Comparison of ENCODE assay signal across 22 mouse cellular contexts in genomic region chr9:72270146-72270545, GRCm38 (mm10). TPM values are rescaled to one million over a fixed set of nuclear protein-coding genes. Genes with fewer than 3 reads are reported as not detected.
DNase-seq lines count a peak whose midpoint lies in the region; ATAC-seq and TF ChIP-seq lines count a peak whose summit lies in the region.
"Had no signal": no experiment of that assay in that cellular context is flagged by ENCODE, and none has a peak within 500 bp of the region (broad histone marks: within the 10 kb centered on the region; RNA-seq: fewer than 3 reads in every experiment).

No protein-coding gene starts in this region.

- peaks cover under 1% of the 10 kb centered on the region for H3K79me3 ChIP-seq in C2C12 (ENCODE audit: low read depth)

- H3K27me3 ChIP-seq in C2C12 (ENCODE audit: control insufficient read depth, insufficient read depth, insufficient read length): no peaks in the 10 kb centered on the region
- H3K27me3 ChIP-seq: embryonic facial prominence, embryonic 12.5 days; hindbrain, embryonic 13.5 days; midbrain, embryonic 13.5 days; neural tube, embryonic 12.5 days; Patski had no signal

- peak; percentile 13 for DNase-seq in CD4-positive, CD25-positive, alpha-beta regulatory T cell, adult 2 months (ENCODE audit: low read depth, low spot score)
- peak; percentile 11 for DNase-seq in right cerebral cortex, adult 18-20 months
- DNase-seq in right cerebral cortex, postnatal 14 days: no peak
- peak; percentile 52 for DNase-seq in brain, adult 2 months (ENCODE audit: low read depth, low spot score)
- DNase-seq in thymus, postnatal 4 days: no peak
- DNase-seq in ovary, postnatal 10 days (ENCODE audit: low spot score): no peak
- DNase-seq: adrenal gland, adult 2 months; cerebellum, adult 18-20 months; cerebellum, postnatal 25 days; gastrocnemius, adult 2 months; kidney, adult 2 months; kidney, postnatal 10 days; lung, postnatal 14 days; retina, postnatal 1 day had no signal

- no peak for ATAC-seq in CD4-positive, CD25-positive, alpha-beta regulatory T cell, adult 4 months
- ATAC-seq: inflammation-experienced regulatory T-cells, adult 6 months; midbrain, embryonic 13.5 days; Patski had no signal

- TF ChIP-seq CTCF in C2C12 (IDR thresholded peaks at IDR 0.05; ENCODE audit: control insufficient read depth, insufficient read depth, insufficient read length): no peak

- H3K4me3 ChIP-seq in C2C12 (ENCODE audit: insufficient read depth, poor library complexity, severe bottlenecking): no peak overlapping the region
- H3K4me3 ChIP-seq: embryonic facial prominence, embryonic 12.5 days; gastrocnemius, adult 2 months; hindbrain, embryonic 13.5 days; midbrain, embryonic 13.5 days; neural tube, embryonic 12.5 days had no signal

- H3K36me3 ChIP-seq in C2C12 (ENCODE audit: control insufficient read depth, insufficient read depth): no peaks in the 10 kb centered on the region
- H3K36me3 ChIP-seq: embryonic facial prominence, embryonic 12.5 days; hindbrain, embryonic 13.5 days; midbrain, embryonic 13.5 days; neural tube, embryonic 12.5 days had no signal

- no peak overlapping the region for H3ac ChIP-seq in C2C12 (ENCODE audit: control insufficient read depth, insufficient read length, low read depth)

- peaks cover under 1% of the 10 kb centered on the region for H3K79me2 ChIP-seq in C2C12 (ENCODE audit: control insufficient read depth, insufficient read depth)

TF ChIP-seq in C2C12, 6 proteins besides CTCF, POLR2A, EP300 and RAD21:
- TF ChIP-seq MYOG (IDR thresholded peaks at IDR 0.05; ENCODE audit: control insufficient read depth, extremely low read depth, insufficient read length) (no peak), CEBPB (IDR thresholded peaks at IDR 0.05; ENCODE audit: low read depth) (peak; percentile 34), USF1 (IDR thresholded peaks at IDR 0.05; ENCODE audit: low read depth) (no peak), FOSL1 (IDR thresholded peaks at IDR 0.05; ENCODE audit: insufficient read depth, low read length, poor library complexity, severe bottlenecking) (peak; percentile 44)

RNA-seq across cellular contexts. Expression of gene Zfp280d, which starts 4.5 kb away (rescaled TPM):
- 10 to 100 TPM; 57.0 to 63.1 TPM for polyA plus RNA-seq in CD4-positive, CD25-positive, alpha-beta regulatory T cell, adult 4 months (2017; shearing (Covaris generic))
- 4.7 TPM for polyA plus RNA-seq in C2C12 (2012; fragmentation: generic; extraction: Trizol)

Comparison
In these comparisons a context has a peak if more than half of its experiments do, and no peak if none do; other contexts are left out.
1. DNase-seq: peak in CD4-positive, CD25-positive, alpha-beta regulatory T cell, adult 2 months (single experiment), right cerebral cortex, adult 18-20 months (single experiment) and brain, adult 2 months (single experiment); none in right cerebral cortex, postnatal 14 days (single experiment), thymus, postnatal 4 days (single experiment) and ovary, postnatal 10 days (single experiment).
2. RNA of gene Zfp280d, which starts 4.5 kb away (polyA plus RNA-seq): 57.0 to 63.1 TPM in CD4-positive, CD25-positive, alpha-beta regulatory T cell, adult 4 months; 4.7 TPM in C2C12 (single experiment); every median in the first group is over 10 times any median in the second.